Mouse (Mus musculus) gastrocnemius, postnatal 25 days (tissue): ENCODE data around the gene Unc45b. TPM values are rescaled to one million over a fixed set of nuclear protein-coding genes. Genes with fewer than 3 reads are reported as not detected.
A peak's percentile ranks its signal among the peaks of the same experiment; 100 is the strongest.
"Not testable (repeated sequence)": the region's sequence is repeated elsewhere in the genome, so short reads cannot be mapped to it uniquely, and the experiment has no call there.

Source experiments
- DNase-seq: peaks from one replicate; pipeline ENCODE4 v3.0.0; 2022
- total RNA-seq, 2 experiments: library from RNA; stranded (reverse); gene quantifications; 1 replicate in 1 of 2; 2 replicates in 1 of 2; pipeline ENCODE4 v1.2.3; 2021

The Unc45b gene
- total RNA-seq, 2 experiments from 2014 or later: 130 to 163 TPM

DNA sequence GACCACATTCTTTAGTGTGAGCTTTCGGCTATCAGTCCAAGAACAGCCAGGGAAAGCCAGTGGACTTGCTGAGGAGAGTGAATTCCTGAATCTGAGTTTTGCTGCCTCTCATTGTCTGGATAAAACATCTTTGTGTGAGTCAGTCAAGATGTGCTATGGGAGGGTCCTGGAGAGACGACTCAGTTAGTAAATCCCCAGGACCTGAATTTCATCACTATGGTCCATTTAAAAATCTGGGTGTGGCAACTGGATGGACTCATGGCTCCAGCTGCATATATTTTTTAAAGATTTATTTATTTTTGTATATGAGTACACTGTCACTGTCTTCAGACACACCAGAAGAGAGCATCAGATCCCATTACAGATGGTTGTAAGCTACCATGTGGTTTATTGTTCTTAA is 35.3 kb downstream of the Unc45b start:
- no peak for DNase-seq

DNA sequence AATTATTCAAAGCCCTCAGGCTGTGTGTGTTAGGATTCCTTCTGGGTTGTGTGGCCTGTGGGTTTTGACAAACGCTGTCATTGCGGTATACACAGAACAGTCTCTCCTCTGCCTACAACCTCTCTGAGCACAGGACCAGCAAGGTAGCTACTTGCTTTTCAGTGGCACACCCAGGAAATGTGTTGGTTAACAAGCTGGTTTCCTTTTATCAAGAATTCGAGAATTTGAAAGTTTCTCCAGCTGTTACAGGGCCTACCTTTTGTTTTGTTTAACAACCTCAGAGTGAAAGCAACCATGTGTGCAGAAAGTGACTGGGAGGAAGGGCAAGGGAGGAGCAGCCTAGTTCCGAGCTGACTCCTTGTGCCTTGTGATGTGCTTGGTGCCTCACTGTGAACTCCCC is 37.1 kb downstream of the Unc45b start:
- DNase-seq: no peak

DNA sequence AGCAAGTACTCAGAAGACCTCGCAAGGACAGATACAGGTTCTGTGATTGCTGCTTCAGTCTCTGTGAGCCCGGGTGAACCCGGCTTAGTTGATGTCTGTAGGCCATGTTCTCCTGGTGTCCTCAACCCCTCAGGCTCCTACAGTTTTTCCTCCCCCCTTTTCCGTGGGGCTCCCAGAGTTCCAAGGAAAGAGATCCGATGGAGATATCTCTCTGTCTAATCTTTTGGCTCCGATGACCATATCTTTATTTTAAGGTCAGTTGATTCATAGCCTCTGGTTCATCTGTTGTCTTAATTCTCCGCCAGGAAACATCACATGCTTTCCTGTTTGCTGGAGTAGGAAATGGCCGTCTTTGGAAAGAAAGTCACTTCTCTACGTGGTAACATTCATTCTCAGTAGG is 38.7 kb downstream of the Unc45b start:
- no peak for DNase-seq

DNA sequence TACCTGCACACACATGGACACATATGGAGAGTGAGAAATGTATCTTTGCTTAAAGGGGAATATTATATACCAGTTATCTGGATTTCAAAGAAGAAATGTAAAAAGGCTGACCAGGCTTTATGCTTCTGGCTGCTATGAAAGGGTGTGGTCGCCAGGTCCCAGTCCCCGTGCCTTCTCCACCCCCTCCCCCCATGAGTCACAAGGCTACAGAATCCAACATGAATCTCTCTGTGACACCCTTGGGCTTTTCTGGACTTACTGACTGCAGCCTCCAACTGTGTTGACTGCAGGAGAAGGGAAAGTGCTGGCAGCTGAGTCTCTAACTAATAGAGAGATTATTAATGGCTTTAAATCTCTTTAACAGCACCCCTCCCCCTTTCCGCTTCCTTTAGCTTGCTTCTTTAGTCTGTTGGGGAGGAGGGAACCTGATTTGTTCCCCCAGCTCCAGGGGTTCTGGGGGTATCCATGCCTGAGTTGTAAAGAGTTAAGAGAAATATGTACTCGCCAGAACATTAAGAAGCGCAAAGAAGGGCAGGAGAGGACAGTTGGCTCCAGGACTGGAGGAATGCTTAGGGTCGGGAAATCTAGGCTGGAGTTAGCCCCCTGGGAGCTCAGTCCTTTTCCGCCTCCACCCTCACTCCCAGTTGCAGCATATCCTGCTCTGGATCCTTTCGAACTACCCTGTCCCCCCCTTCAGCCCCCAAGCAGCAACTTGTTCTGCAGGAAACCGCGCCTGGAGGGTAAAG is 40.6 kb downstream of the Unc45b start, which contains the start of gene Slfn5:
Gene Slfn5 (plus strand): TSS at position 614 of the 746 bp plus-strand sequence.
- DNase-seq: peak; percentile 73

DNA sequence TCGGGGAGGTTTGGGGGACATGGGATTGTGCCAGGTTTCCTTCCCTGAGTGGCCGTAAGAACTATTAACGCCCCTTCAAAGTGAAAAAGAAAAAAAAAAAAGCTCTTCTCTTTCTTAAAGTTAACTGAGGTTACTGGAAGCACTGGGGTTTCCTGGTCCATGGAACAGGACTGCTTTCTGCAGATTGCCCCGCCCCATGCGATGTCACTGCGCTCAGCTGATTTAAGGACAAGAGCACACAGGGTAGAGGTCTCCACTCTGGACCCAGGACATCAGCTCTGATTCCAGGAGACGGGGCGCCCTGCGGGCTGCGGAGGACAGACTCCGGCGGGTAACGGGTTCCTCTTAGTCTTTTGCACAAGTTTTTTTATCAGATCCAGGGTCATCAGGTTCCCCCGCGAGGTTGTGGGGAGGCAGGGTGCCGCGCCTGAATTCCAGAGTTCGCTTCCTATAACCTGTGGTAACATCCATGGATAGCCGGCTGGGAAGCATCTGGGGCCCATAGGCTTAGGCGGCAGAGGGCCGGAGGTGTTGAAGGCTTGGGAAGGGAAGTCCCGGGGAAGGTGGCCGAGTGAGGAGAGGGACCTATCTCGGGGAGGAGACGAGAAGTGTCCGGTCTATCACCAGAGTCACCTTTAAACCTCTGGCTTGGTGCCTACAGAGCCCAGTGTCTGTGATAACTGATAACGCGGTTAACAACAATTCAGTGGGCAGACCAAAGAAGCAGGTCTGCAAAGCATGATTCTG is 41.7 kb downstream of the Unc45b start:
- peak; percentile 76 for DNase-seq

DNA sequence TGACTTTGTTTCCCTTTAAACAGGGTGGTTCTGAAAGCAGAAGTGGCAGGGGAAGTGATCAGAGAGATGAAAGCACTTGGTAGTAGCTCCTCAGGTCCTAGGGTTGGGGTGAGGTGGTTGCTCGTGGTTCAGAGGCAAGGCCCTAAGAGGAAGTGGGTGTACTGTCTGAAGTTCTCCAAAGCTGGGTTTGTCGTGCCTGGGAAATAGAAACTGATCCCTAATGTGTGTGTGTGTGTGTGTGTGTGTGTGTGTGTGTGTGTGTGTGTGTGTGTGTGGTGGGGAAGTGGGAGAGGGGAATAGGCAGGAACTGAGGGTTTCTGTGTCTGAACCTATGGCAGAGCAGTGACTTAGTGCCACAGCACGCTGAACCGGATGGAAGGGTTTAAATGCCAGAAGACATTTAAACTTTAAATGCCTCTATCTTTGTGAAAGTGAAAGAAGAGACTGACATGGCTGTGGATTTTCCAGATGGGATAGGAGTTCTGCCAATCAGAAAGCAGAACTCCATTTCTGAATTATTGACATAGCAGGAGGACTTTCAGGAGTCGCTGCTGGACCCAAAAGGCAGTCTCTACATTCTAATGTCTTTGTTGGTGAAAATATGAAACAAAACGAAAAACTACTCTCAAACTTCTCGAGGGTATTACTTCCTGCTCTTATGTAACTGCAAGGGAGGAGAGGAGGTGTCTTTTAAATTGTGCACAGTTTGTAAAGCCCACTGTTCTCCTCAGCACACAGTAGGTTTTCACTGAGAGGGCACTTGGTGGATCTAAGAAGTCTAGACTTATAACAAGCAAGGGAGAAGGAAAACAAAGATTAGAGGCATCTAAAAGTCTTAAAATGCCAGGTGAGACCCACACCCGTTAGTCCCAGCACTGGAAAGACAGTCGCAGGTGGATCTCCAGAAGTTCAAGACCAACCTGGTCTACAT is 42.5 kb downstream of the Unc45b start:
- DNase-seq: no peak

DNA sequence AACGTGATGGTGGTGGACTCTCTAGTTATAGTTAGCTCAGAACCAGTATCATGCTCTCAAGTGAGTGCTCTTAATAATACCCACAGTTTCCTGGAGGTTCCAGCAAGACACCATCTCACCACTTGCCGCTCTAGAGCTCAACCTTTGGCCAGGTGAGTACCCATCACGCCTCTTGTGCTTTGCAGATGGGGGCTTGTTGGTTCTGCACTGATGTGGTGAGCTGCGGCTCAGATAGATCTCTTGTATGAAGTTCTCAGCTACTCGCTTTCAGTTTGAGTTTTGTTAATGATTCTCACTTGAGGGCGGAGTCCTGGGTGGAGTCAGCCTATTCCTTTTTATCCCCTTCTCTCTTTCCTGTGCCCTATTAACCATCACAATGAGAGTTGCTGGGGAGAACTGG is 44.3 kb downstream of the Unc45b start:
- DNase-seq: no peak

DNA sequence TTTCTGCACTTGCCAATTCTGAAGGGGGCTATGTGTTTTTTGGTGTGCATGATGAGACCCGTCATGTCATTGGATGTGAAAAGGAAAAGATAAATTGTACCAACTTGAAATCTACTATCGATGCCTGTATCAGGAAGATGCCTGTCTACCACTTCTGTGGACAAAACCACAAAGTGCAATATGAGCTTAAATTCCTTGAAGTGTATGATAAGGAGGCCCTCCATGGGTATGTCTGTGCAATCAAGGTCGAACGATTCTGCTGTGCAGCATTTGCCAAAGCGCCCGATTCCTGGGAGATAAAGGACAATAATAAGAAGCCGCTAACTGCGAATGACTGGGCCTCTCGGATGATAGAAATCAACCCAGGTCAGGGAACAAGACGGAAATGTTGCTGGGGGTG is 46.6 kb downstream of the Unc45b start:
- no peak for DNase-seq

DNA sequence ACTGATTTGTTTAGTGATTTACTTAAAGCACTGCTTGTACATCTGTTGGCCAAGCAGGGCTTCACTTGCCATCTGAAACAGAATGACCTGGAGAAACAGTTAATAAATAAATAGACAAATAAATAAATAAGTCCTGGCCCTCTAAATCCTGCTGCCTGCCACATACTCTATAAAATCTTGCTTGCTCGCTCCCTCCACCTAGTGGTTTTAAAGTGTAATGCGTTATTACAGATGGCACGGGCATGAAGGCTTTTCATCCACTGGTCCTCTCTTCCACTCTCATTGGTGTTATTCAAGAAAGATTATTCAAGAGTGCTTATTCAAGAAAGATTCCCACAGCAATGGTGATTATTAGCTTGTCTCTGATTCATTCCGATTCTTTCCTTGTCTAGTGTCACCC is 49.3 kb downstream of the Unc45b start:
- DNase-seq: no peak

DNA sequence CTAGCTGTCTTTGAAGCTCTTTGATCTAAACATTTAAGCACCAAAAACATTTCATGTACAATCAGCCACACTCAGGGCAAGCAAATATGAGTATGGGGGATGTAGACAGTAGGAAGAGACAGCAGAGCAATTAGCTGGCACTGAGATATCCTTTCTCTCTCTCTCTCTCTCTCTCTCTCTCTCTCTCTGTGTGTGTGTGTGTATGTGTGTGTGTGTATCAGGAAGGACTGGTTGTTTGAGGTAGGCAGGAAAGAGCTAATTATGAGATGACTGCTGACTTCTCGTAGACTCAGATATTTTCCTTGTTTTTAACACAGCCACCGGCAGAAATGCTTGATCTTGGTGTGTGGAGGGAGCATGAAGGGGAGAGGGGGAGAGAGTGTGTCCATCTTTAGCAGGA is 51.4 kb downstream of the Unc45b start:
- no peak for DNase-seq

DNA sequence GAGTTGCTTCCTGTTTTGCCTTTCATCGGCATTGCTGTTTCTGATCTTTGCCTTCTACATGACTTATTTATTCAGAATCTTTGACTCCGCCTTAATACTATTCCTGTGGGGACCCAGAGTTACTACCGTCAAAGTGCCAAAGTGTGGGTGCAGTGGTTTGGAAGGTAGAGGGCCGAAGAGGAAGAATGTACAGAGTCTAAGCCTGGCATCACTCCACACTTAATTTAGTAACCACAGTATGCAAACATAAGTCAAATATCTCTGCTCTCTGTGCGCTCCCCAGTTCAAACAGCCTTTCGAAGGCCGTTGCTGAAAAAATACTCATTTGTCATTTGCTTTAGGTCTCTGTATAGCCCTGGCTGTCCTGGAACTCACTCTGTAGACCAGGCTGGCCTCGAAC is 51.9 kb downstream of the Unc45b start:
- no peak for DNase-seq

DNA sequence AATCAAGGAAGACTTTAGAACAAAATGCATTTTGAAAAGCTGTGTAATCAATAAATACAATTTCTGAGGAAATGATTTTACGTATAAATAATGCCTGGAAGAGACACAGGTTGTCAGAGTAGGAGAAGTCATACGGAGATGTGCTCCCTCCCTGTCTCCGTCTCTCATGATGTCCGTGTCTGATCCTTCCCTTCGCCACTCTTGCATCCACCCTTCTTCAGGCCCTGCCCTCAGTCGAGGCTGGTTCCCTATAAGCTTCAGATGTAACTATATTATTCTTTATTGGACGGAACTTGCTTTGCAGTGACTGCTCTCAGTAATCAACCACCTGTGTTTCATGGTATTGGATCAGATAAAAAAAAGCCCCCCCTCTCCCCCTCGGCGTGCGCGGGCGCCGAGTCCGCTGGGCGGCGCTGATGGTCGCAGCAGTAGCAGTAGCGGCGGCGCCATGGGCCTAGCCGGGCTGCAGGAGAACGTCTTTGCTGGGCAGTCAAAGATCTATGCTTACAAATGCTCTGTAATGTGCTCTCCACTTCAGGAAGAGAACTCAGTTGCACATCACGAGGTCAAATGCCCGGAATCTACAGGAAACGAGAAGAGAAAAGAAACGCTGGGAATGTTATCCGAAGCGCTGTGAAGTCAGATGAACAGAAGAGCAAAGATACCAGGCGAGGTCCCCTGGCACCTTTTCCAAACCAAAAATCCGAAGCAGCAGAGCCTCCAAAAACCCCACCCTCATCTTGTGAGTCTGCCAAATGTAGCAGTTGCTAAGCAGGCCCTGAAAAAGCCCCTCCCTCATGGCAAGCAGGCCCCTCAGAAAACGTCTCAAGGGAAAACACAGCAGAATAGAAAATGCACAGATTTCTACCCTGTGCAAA is 60.6 kb downstream of the Unc45b start:
- peak; percentile 19 for DNase-seq

DNA sequence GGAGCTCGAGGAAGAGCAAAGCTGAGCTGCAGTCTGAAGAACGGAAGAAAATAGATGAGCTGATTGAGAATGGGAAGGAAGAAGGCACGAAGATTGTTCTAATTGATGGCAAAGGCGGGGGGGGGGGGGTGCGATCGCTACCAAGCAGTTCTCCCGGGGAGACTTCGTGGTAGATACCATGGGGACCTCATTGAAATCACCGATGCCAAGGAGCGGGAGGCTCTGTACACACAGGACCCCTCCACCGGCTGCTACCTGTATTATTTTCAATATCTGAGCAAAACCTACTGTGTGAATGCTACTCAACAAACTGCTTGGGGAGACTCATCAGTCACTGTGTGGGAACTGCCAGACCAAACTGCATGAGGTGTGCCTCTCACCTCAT is 61.2 kb downstream of the Unc45b start:
- no peak for DNase-seq

DNA sequence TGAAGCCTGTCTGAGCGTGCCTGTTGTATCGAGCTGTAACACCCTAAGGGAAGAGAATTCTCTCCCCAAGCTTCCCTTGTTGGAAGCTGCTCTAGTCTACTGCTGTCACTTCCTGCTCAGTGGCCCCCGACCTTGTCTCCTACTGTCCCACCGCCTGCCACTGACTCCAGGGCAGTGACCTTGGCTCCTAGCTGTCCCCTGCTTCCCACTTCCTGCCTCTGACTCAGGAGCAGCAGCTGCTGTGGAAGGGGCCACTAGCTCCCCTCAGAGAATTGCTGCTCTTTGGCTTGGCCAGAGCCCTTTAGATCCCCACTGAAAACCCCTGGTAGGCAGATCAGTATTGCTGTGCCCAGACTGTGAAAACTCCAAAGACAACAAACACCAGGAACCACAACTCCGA is 63.6 kb downstream of the Unc45b start:
- DNase-seq: no peak

DNA sequence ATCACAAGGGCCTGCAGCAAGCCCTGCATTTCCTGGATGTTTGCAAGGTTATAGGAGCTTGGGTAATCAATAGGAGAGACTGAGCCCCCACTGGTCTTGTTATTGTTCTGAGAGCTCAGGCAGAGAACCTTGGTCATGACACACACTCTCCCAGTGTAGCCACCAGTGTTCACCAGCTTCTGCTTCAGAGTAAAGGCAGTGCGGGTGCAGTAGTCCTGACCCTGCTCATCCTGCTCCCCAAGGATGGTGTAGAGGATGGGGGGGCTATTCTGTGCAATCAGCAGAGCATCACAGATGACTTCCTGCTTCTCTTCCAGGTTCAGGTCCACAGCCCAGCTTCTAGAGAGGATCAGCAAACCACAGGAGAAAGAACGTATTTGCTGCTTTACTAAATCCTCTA is 72.1 kb downstream of the Unc45b start:
- DNase-seq: not testable (repeated sequence)

DNA sequence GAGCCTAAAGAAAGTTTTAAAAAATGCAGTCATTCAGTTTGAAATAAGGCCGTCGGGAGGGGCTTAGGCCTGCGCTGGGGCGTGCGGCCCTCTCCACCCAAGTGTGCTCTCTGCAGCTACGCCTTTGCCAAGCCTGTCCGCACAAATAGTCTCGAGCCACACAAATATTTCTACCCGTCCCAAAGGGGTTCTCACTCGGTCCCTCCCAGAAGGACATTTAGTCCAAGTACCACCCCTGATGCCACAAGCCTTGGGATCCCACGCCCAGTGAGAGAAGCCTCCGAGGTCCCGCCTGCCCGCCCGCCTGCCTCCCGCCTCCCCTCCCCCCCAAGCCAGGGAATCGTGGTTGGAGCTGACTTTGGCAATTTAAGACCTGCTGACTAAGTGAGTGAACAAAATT is 72.8 kb downstream of the Unc45b start:
- DNase-seq: peak; percentile 26

DNA sequence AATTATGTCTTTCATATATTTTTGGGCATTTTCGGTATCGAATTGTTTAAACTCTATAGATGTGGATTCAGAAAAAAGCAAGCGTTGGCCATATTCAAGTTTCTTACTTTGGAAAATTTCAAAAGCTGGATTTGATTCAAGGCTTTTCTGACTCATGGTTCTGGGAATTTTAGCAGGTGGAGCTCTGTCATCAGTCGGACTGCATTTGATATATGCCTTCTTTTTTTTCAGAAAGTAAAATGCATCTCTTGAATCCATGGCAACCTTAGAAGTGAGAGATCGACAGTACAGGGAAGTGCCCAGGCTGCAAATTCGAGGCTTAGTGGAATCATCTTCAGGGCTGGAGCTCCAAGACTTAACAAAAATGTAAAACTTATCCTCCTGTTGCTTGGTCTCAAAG is 77.3 kb downstream of the Unc45b start:
- no peak for DNase-seq

DNA sequence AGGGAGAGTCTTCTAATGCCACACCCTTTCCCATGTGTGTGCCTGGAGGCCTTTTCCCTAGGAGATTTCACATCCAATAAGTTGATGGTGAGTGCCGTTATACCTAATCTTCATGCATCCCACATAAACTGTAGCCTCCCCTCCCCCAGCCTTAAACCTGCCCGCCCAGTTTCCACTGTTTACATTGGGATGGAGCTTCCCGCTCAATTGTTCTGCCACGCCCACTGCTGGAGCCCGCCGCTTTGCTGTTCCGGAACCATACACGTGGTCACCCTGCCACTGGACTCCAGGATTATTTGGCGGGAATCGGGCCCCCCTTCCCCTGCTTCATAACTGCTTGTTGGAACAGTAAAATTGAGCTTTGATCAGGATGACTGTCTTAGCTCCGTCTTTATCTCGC is 79.0 kb downstream of the Unc45b start:
- DNase-seq: no peak

DNA sequence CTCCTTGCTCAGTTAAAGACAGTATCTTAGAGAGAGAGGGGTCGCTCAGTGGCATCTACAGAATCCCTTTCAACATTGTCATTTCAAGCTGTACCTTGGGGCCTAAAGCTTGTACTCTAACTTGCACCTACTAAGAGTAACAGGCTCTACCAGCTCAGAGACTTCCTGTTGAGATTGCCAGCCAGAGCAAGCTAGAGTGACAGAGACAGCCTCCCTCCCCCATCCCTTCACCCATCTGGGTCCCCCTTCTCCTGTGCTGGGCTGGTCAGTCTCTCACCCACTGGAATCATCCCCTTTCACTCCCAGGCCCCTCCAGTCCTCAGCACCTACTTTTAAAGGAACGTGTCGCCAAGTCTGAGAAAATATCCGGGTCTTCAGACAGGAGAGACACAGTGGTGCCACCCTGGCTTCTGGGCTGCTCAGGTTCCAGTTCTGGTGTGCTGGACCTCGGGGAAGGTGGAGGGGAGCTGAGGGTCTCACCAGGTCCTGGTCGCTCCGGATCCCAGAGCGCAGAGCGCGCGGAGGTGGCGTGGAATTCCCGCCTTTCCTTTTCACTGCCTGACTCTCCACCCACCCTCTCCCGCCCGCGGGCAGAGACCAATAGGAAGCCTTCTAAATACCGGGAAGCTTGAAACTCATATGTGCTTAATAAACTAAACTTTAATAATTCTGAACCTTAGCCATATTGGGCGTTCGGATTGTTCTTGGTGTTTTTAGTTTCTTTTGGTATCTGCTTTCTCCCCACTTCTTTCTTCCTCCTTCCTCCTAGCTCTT is 80.4 kb downstream of the Unc45b start:
- not testable (repeated sequence) for DNase-seq

DNA sequence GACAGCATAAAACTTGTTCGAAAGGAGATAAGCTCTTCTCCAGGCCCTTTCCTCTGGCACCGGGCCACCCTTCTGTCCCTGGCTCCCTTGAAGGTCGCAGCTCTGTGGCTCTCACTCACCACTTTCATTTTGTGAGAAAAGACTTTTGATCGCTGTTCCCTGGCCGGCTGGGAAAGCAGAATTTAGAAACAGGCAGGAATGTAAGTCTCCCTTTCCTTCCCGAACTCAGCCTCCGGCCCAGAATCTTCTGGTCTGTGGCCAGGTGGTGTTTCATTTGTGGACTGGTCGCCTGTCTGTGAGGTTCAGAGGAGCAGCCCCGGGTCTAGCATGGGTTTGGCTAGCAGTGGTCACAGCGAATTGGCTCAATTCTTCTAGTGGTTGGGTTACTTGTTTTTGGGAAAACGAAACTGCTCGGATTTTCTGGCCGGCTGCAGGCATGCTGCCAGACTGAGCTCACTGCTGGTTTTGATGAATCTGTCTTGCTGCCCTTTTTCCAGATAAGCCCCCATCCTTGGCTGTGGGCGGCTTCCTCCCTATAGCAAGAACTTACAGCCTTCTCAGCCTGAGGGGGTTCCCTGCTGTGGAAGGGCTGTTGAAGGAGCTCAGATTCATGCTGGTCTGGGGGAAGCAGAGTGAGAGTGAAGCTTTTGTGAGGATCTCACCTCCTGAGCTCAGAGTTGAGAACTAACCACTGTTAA is 81.3 kb downstream of the Unc45b start, which contains the start of gene Slfn9:
Gene Slfn9 (minus strand): TSS at position 362 of the 698 bp plus-strand sequence.
- peak; percentile 36 for DNase-seq
